ENCODE assay signal across 9 mouse cellular contexts in genomic region chr2:74658024-74658666, GRCm38 (mm10). TPM values are rescaled to one million over a fixed set of nuclear protein-coding genes. Genes with fewer than 3 reads are reported as not detected.
A peak's percentile ranks its signal among the peaks of the same experiment; 100 is the strongest.
DNase-seq lines count a peak whose midpoint lies in the region; ATAC-seq and TF ChIP-seq lines count a peak whose summit lies in the region.
"Had no signal": no experiment of that assay in that cellular context is flagged by ENCODE, and none has a peak within 500 bp of the region (broad histone marks: within the 10 kb centered on the region; RNA-seq: fewer than 3 reads in every experiment).

No protein-coding gene starts in this region.

- no peak for TF ChIP-seq POLR2A in spleen, adult 2 months (IDR thresholded peaks at IDR 0.05; ENCODE audit: low read depth, low read length)

- no peak for DNase-seq in heart, embryonic 10.5 days (ENCODE audit: low spot score)
- no peak for DNase-seq in heart, adult 9 months (ENCODE audit: low spot score in 2 of 2)
- DNase-seq in spleen, adult 2 months (ENCODE audit: low read depth in 1 of 2, low spot score in 2 of 2) = no peak
- no peak for DNase-seq in spleen, adult 12 weeks (ENCODE audit: low spot score)
- no peak for DNase-seq in stomach, postnatal 0 days (ENCODE audit: low spot score)
- DNase-seq in adrenal gland, adult 18-20 months (ENCODE audit: low spot score in 2 of 2) = no peak
- no peak for DNase-seq in left cerebral cortex, postnatal 36 days (ENCODE audit: low spot score in 2 of 2)

- WGBS in heart, embryonic 10.5 days = 2% methylated on average over 15 of the region's 15 CpGs
- WGBS in spleen, adult 2 months = 7% methylated on average over 15 of the region's 15 CpGs
- WGBS in limb, embryonic 15.5 days = 3% methylated on average over 15 of the region's 15 CpGs
- 3% methylated on average over 15 of the region's 15 CpGs for WGBS in stomach, postnatal 0 days

- no peaks in the 10 kb centered on the region for H3K36me3 ChIP-seq in heart, embryonic 10.5 days
- no peaks in the 10 kb centered on the region for H3K36me3 ChIP-seq in spleen, adult 2 months (ENCODE audit: control insufficient read depth, insufficient read depth, low read length)
- H3K36me3 ChIP-seq in limb, embryonic 15.5 days = no peaks in the 10 kb centered on the region
- H3K36me3 ChIP-seq in stomach, postnatal 0 days (ENCODE audit: control insufficient read depth, insufficient read depth, low read length) = no peaks in the 10 kb centered on the region

- intact Hi-C loops in left cerebral cortex, postnatal 36 days (cut with DNase I) = no loop called here

- peaks cover 29% of the 10 kb centered on the region for H3K4me1 ChIP-seq in heart, embryonic 10.5 days
- peaks cover 9% of the 10 kb centered on the region for H3K4me1 ChIP-seq in spleen, adult 2 months (ENCODE audit: control insufficient read depth, insufficient read depth, insufficient read length)
- H3K4me1 ChIP-seq in limb, embryonic 15.5 days = peaks cover 36% of the 10 kb centered on the region
- no peaks in the 10 kb centered on the region for H3K4me1 ChIP-seq in stomach, postnatal 0 days (replicated peaks; ENCODE audit: control insufficient read depth, insufficient read depth)

- peak overlapping the region; percentile 35 for H3K4me3 ChIP-seq in heart, embryonic 10.5 days
- peak overlapping the region; percentile 11; the same call in 1 of the 2 replicates for H3K4me3 ChIP-seq in spleen, adult 2 months (ENCODE audit: extremely low read depth, insufficient read depth, insufficient read length)
- peak overlapping the region; percentile 46 for H3K4me3 ChIP-seq in limb, embryonic 15.5 days
- peak overlapping the region; percentile 21; the same call in 1 of the 2 replicates for H3K4me3 ChIP-seq in stomach, postnatal 0 days (ENCODE audit: low read depth, low read length)

- H3K4me2 ChIP-seq in limb, embryonic 15.5 days = peak overlapping the region; percentile 44
- peak overlapping the region; percentile 17; the same call in 1 of the 2 replicates for H3K4me2 ChIP-seq in stomach, postnatal 0 days (replicated peaks; ENCODE audit: low read depth)

- H3K9ac ChIP-seq in limb, embryonic 15.5 days = peak overlapping the region; percentile 53
- no peak overlapping the region for H3K9ac ChIP-seq in stomach, postnatal 0 days (ENCODE audit: low read length)
- H3K9ac ChIP-seq: liver, embryonic 14.5 days had no signal

- TF ChIP-seq CTCF in spleen, adult 2 months (IDR thresholded peaks at IDR 0.05; ENCODE audit: extremely low read depth, insufficient read depth, insufficient read length, insufficient replicate concordance) = no peak
- TF ChIP-seq CTCF in stomach, postnatal 0 days (IDR thresholded peaks at IDR 0.05; ENCODE audit: low read depth) = no peak

- no peak overlapping the region for H3K27ac ChIP-seq in heart, embryonic 10.5 days
- H3K27ac ChIP-seq in spleen, adult 2 months (ENCODE audit: insufficient read depth, low read length) = no peak overlapping the region
- peak overlapping the region; percentile 89 for H3K27ac ChIP-seq in limb, embryonic 15.5 days
- no peak overlapping the region for H3K27ac ChIP-seq in stomach, postnatal 0 days (replicated peaks)
- H3K27ac ChIP-seq: liver, embryonic 14.5 days had no signal

- no peak for ATAC-seq in limb, embryonic 15.5 days (ENCODE audit: insufficient number of reproducible peaks, low FRiP score, low TSS enrichment, low read depth)
- no peak for ATAC-seq in stomach, postnatal 0 days (ENCODE audit: low FRiP score, low TSS enrichment)

- no peaks in the 10 kb centered on the region for H3K9me3 ChIP-seq in heart, embryonic 10.5 days
- H3K9me3 ChIP-seq in limb, embryonic 15.5 days = no peaks in the 10 kb centered on the region
- no peaks in the 10 kb centered on the region for H3K9me3 ChIP-seq in stomach, postnatal 0 days (ENCODE audit: control insufficient read depth, low read length)

- TF ChIP-seq EP300 in stomach, postnatal 0 days (optimal IDR thresholded peaks at IDR 0.05) = no peak

- H3K27me3 ChIP-seq in heart, embryonic 10.5 days (ENCODE audit: insufficient read depth, poor library complexity, severe bottlenecking) = peaks cover 99% of the 10 kb centered on the region
- H3K27me3 ChIP-seq in spleen, adult 2 months (ENCODE audit: control insufficient read depth, insufficient read depth, low read length) = peaks cover 58% of the 10 kb centered on the region
- H3K27me3 ChIP-seq in limb, embryonic 15.5 days = peaks cover 66% of the 10 kb centered on the region
- H3K27me3 ChIP-seq in stomach, postnatal 0 days (ENCODE audit: control insufficient read depth, insufficient read depth, low read length) = peaks cover 42% of the 10 kb centered on the region

RNA-seq across cellular contexts. Expression of gene Evx2, which starts 1.2 kb away (rescaled TPM):
- polyA plus RNA-seq in heart, embryonic 10.5 days (2016; fragmentation: Nextera tagmentation; extraction: Ambion mirVana) = not detected in 2 replicates
- not detected in 2 replicates for polyA plus RNA-seq in spleen, adult 2 months (2012; rRNA removed)
- 0.96 and 1.4 TPM in 2 replicates for polyA plus RNA-seq in limb, embryonic 15.5 days (2015; fragmentation: Nextera tagmentation; extraction: Ambion mirVana)
- polyA plus RNA-seq in stomach, postnatal 0 days (2015; fragmentation: Nextera tagmentation; extraction: Ambion mirVana) = not detected in 2 replicates
- not detected for total RNA-seq in adrenal gland, adult 18-20 months (2021)
- total RNA-seq in left cerebral cortex, postnatal 36 days (2021) = not detected

RNA-seq across cellular contexts. Expression of gene Hoxd13, which starts 10.0 kb away (rescaled TPM):
- polyA plus RNA-seq in heart, embryonic 10.5 days (2016; fragmentation: Nextera tagmentation; extraction: Ambion mirVana) = 0.40 TPM in 1 of 2 replicates, not detected in the other
- not detected in 2 replicates for polyA plus RNA-seq in spleen, adult 2 months (2012; rRNA removed)
- polyA plus RNA-seq in limb, embryonic 15.5 days (2015; fragmentation: Nextera tagmentation; extraction: Ambion mirVana) = 20.8 and 32.3 TPM in 2 replicates
- polyA plus RNA-seq in stomach, postnatal 0 days (2015; fragmentation: Nextera tagmentation; extraction: Ambion mirVana) = not detected in 2 replicates
- not detected for total RNA-seq in adrenal gland, adult 18-20 months (2021)
- not detected for total RNA-seq in left cerebral cortex, postnatal 36 days (2021)

RNA-seq across cellular contexts. Expression of gene Hoxd12, which starts 16.7 kb away (rescaled TPM):
- 1.1 TPM in 1 of 2 replicates, not detected in the other for polyA plus RNA-seq in heart, embryonic 10.5 days (2016; fragmentation: Nextera tagmentation; extraction: Ambion mirVana)
- polyA plus RNA-seq in spleen, adult 2 months (2012; rRNA removed) = not detected in 2 replicates
- 27.0 and 30.6 TPM in 2 replicates for polyA plus RNA-seq in limb, embryonic 15.5 days (2015; fragmentation: Nextera tagmentation; extraction: Ambion mirVana)
- not detected in 2 replicates for polyA plus RNA-seq in stomach, postnatal 0 days (2015; fragmentation: Nextera tagmentation; extraction: Ambion mirVana)
- total RNA-seq in adrenal gland, adult 18-20 months (2021) = not detected
- total RNA-seq in left cerebral cortex, postnatal 36 days (2021) = not detected

RNA-seq across cellular contexts. Expression of gene Hoxd11, which starts 21.2 kb away (rescaled TPM):
- polyA plus RNA-seq in heart, embryonic 10.5 days (2016; fragmentation: Nextera tagmentation; extraction: Ambion mirVana) = 0.07 and 2.1 TPM in 2 replicates
- not detected in 2 replicates for polyA plus RNA-seq in spleen, adult 2 months (2012; rRNA removed)
- 7.1 and 10.3 TPM in 2 replicates for polyA plus RNA-seq in limb, embryonic 15.5 days (2015; fragmentation: Nextera tagmentation; extraction: Ambion mirVana)
- not detected in 2 replicates for polyA plus RNA-seq in stomach, postnatal 0 days (2015; fragmentation: Nextera tagmentation; extraction: Ambion mirVana)
- not detected for total RNA-seq in adrenal gland, adult 18-20 months (2021)
- not detected for total RNA-seq in left cerebral cortex, postnatal 36 days (2021)

RNA-seq across cellular contexts. Expression of gene Hoxd10, which starts 33.6 kb away (rescaled TPM):
- 2.3 TPM in 1 of 2 replicates, not detected in the other for polyA plus RNA-seq in heart, embryonic 10.5 days (2016; fragmentation: Nextera tagmentation; extraction: Ambion mirVana)
- polyA plus RNA-seq in spleen, adult 2 months (2012; rRNA removed) = not detected in 2 replicates
- polyA plus RNA-seq in limb, embryonic 15.5 days (2015; fragmentation: Nextera tagmentation; extraction: Ambion mirVana) = 12.4 and 14.5 TPM in 2 replicates
- polyA plus RNA-seq in stomach, postnatal 0 days (2015; fragmentation: Nextera tagmentation; extraction: Ambion mirVana) = 0.10 TPM in 1 of 2 replicates, not detected in the other
- not detected for total RNA-seq in adrenal gland, adult 18-20 months (2021)
- total RNA-seq in left cerebral cortex, postnatal 36 days (2021) = not detected

Comparison
In these comparisons a context has a peak if more than half of its experiments do, and no peak if none do; other contexts are left out.
1. RNA of gene Hoxd13, which starts 10.0 kb away (polyA plus RNA-seq): 20.8 to 32.3 TPM in limb, embryonic 15.5 days; 0.40 TPM in heart, embryonic 10.5 days, not detected in spleen, adult 2 months and not detected in stomach, postnatal 0 days; every median in the first group is over 10 times any median in the second.
2. RNA of gene Hoxd12, which starts 16.7 kb away (polyA plus RNA-seq): 27.0 to 30.6 TPM in limb, embryonic 15.5 days; 1.1 TPM in heart, embryonic 10.5 days, not detected in spleen, adult 2 months and not detected in stomach, postnatal 0 days; every median in the first group is over 10 times any median in the second.
3. Peak in every context shown above with its lines, with median percentiles within 50 percentile points of each other: H3K4me3 ChIP-seq.